Mouse (Mus musculus): ENCODE results near the gene Uba52. TPM values are rescaled to one million over a fixed set of nuclear protein-coding genes. Genes with fewer than 3 reads are reported as not detected.

The Uba52 gene
- polyA plus RNA-seq, 1 experiment from 2014 or later = 779 TPM

- WGBS = 13% methylated on average over 46 of the region's 46 CpGs
- Histone ChIP-seq H3K9ac (no peak overlapping the region), H3K4me1 (replicated peaks) (peaks cover 46% of the 10 kb centered on the region), H3K4me3 (no peak overlapping the region), H3K9me3 (replicated peaks) (no peaks in the 10 kb centered on the region), H3K27me3 (replicated peaks) (peaks cover 60% of the 10 kb centered on the region), H3K4me2 (peak overlapping the region; percentile 27), H3K36me3 (peaks cover 12% of the 10 kb centered on the region), H3K27ac (ENCODE audit: poor library complexity, severe bottlenecking) (no peak overlapping the region)
- ATAC-seq (ENCODE audit: insufficient number of reproducible peaks, low FRiP score) = no peak
These were observed 7.4 kb downstream of the Uba52 start for GRCm38 (mm10) chr8:70503062-70503750.

- 29% methylated on average over 12 of the region's 12 CpGs for WGBS
- Histone ChIP-seq H3K4me1 (replicated peaks) (peaks cover 46% of the 10 kb centered on the region), H3K27me3 (replicated peaks) (peaks cover 66% of the 10 kb centered on the region), H3K9me3 (replicated peaks) (no peaks in the 10 kb centered on the region), H3K4me2 (peak overlapping the region; percentile 53), H3K36me3 (peaks cover 6% of the 10 kb centered on the region), H3K27ac (ENCODE audit: poor library complexity, severe bottlenecking) (no peak overlapping the region), H3K9ac (no peak overlapping the region), H3K4me3 (peak overlapping the region; percentile 7; the same call in 1 of the 2 replicates)
- ATAC-seq (ENCODE audit: insufficient number of reproducible peaks, low FRiP score) = no peak
These were observed 8.1 kb downstream of the Uba52 start for GRCm38 (mm10) chr8:70502540-70502939.

GRCm38 (mm10) chr8:70501820-70502529 is 8.6 kb downstream of the Uba52 start:
- ATAC-seq (ENCODE audit: insufficient number of reproducible peaks, low FRiP score) = no peak
- no peak overlapping the region for H3K27ac ChIP-seq (ENCODE audit: poor library complexity, severe bottlenecking)
- H3K4me3 ChIP-seq = peak overlapping the region; percentile 7
- H3K9ac ChIP-seq = peak overlapping the region; percentile 43; the same call in 1 of the 2 replicates
- peak overlapping the region; percentile 53 for H3K4me2 ChIP-seq
- peaks cover under 1% of the 10 kb centered on the region for H3K36me3 ChIP-seq
- H3K27me3 ChIP-seq (replicated peaks) = peaks cover 72% of the 10 kb centered on the region
- WGBS = 14% methylated on average over 23 of the region's 23 CpGs
- H3K9me3 ChIP-seq (replicated peaks) = no peaks in the 10 kb centered on the region
- H3K4me1 ChIP-seq (replicated peaks) = peaks cover 44% of the 10 kb centered on the region

GRCm38 (mm10) chr8:70500386-70501301 is 10.0 kb downstream of the Uba52 start:
- H3K36me3 ChIP-seq = no peaks in the 10 kb centered on the region
- no peak overlapping the region for H3K9ac ChIP-seq
- H3K4me2 ChIP-seq = peak overlapping the region; percentile 42
- no peak overlapping the region for H3K27ac ChIP-seq (ENCODE audit: poor library complexity, severe bottlenecking)
- peaks cover 39% of the 10 kb centered on the region for H3K4me1 ChIP-seq (replicated peaks)
- peak; percentile 37; the same call in 1 of the 2 replicates for ATAC-seq (ENCODE audit: insufficient number of reproducible peaks, low FRiP score)
- peaks cover 85% of the 10 kb centered on the region for H3K27me3 ChIP-seq (replicated peaks)
- WGBS = 8% methylated on average over 39 of the region's 39 CpGs
- H3K9me3 ChIP-seq (replicated peaks) = no peaks in the 10 kb centered on the region
- H3K4me3 ChIP-seq = peak overlapping the region; percentile 6; the same call in 1 of the 2 replicates

GRCm38 (mm10) chr8:70495771-70496062 is 14.9 kb downstream of the Uba52 start:
- H3K27me3 ChIP-seq (replicated peaks) = peaks cover 100% of the 10 kb centered on the region
- WGBS = 6% methylated on average over 11 of the region's 12 CpGs
- ATAC-seq (ENCODE audit: insufficient number of reproducible peaks, low FRiP score) = no peak
- no peaks in the 10 kb centered on the region for H3K9me3 ChIP-seq (replicated peaks)
- no peak overlapping the region for H3K9ac ChIP-seq
- no peak overlapping the region for H3K4me2 ChIP-seq
- peaks cover 40% of the 10 kb centered on the region for H3K4me1 ChIP-seq (replicated peaks)
- no peaks in the 10 kb centered on the region for H3K36me3 ChIP-seq
- H3K27ac ChIP-seq (ENCODE audit: poor library complexity, severe bottlenecking) = no peak overlapping the region
- peak overlapping the region; percentile 1; the same call in 1 of the 2 replicates for H3K4me3 ChIP-seq

- Histone ChIP-seq H3K4me3 (peak overlapping the region; percentile 1; the same call in 1 of the 2 replicates), H3K27ac (ENCODE audit: poor library complexity, severe bottlenecking) (no peak overlapping the region), H3K4me1 (replicated peaks) (peaks cover 39% of the 10 kb centered on the region), H3K36me3 (no peaks in the 10 kb centered on the region), H3K9ac (no peak overlapping the region), H3K4me2 (no peak overlapping the region), H3K9me3 (replicated peaks) (no peaks in the 10 kb centered on the region), H3K27me3 (replicated peaks) (peaks cover 100% of the 10 kb centered on the region)
- no peak for ATAC-seq (ENCODE audit: insufficient number of reproducible peaks, low FRiP score)
- WGBS = 2% methylated on average over 14 of the region's 21 CpGs
These were observed 15.4 kb downstream of the Uba52 start for GRCm38 (mm10) chr8:70495001-70495770.

- H3K36me3 ChIP-seq = no peaks in the 10 kb centered on the region
- H3K9me3 ChIP-seq (replicated peaks) = no peaks in the 10 kb centered on the region
- H3K9ac ChIP-seq = no peak overlapping the region
- ATAC-seq (ENCODE audit: insufficient number of reproducible peaks, low FRiP score) = no peak
- 2% methylated on average over 28 of the region's 28 CpGs for WGBS
- H3K4me1 ChIP-seq (replicated peaks) = peaks cover 45% of the 10 kb centered on the region
- no peak overlapping the region for H3K27ac ChIP-seq (ENCODE audit: poor library complexity, severe bottlenecking)
- peak overlapping the region; percentile 49 for H3K4me3 ChIP-seq
- H3K4me2 ChIP-seq = peak overlapping the region; percentile 82; the same call in 1 of the 2 replicates
- peaks cover 100% of the 10 kb centered on the region for H3K27me3 ChIP-seq (replicated peaks)
These were observed 16.1 kb downstream of the Uba52 start for GRCm38 (mm10) chr8:70494416-70494945.

- Histone ChIP-seq H3K36me3 (no peaks in the 10 kb centered on the region), H3K27me3 (replicated peaks) (peaks cover 100% of the 10 kb centered on the region), H3K9me3 (replicated peaks) (no peaks in the 10 kb centered on the region), H3K4me3 (peak overlapping the region; percentile 49), H3K9ac (no peak overlapping the region), H3K27ac (ENCODE audit: poor library complexity, severe bottlenecking) (no peak overlapping the region), H3K4me1 (replicated peaks) (peaks cover 51% of the 10 kb centered on the region), H3K4me2 (peak overlapping the region; percentile 82)
- WGBS = 1% methylated on average over 47 of the region's 47 CpGs
- ATAC-seq (ENCODE audit: insufficient number of reproducible peaks, low FRiP score) = no peak
These were observed 16.7 kb downstream of the Uba52 start for GRCm38 (mm10) chr8:70493692-70494415.

GRCm38 (mm10) chr8:70492664-70493640 is 17.6 kb downstream of the Uba52 start, which contains the start of gene Crlf1:
Gene Crlf1 (plus strand): TSS chr8:70493158.
- H3K27ac ChIP-seq (ENCODE audit: poor library complexity, severe bottlenecking) = no peak within 1 kb of the TSS
- peak within 1 kb of the TSS; percentile 49 for H3K4me3 ChIP-seq
- no peaks in the 10 kb centered on the region for H3K9me3 ChIP-seq (replicated peaks)
- peak within 1 kb of the TSS; percentile 53 for H3K9ac ChIP-seq
- H3K36me3 ChIP-seq = no peaks in the 10 kb centered on the region
- H3K27me3 ChIP-seq (replicated peaks) = peaks cover 100% of the 10 kb centered on the region
- H3K4me1 ChIP-seq (replicated peaks) = peaks cover 60% of the 10 kb centered on the region
- under 1% methylated on average over 72 of the region's 93 CpGs for WGBS
- peak within 1 kb of the TSS; percentile 82 for H3K4me2 ChIP-seq
- 0 out of 2 replicates have a peak, but pooled peaks have one; percentile 7 for ATAC-seq (ENCODE audit: insufficient number of reproducible peaks, low FRiP score)

Measured in heart, embryonic 12.5 days (tissue).